17 mouse cellular contexts compared by ENCODE assay signal in genomic region chr6:134329550-134330299, GRCm38 (mm10).
A peak's percentile ranks its signal among the peaks of the same experiment; 100 is the strongest.
DNase-seq lines count a peak whose midpoint lies in the region; ATAC-seq and TF ChIP-seq lines count a peak whose summit lies in the region.
"Had no signal": no experiment of that assay in that cellular context is flagged by ENCODE, and none has a peak within 500 bp of the region (broad histone marks: within the 10 kb centered on the region; RNA-seq: fewer than 3 reads in every experiment).

No protein-coding gene starts in this region.

- no peak overlapping the region for H3K9ac ChIP-seq in embryonic facial prominence, embryonic 12.5 days
- no peak overlapping the region for H3K9ac ChIP-seq in kidney, postnatal 0 days (ENCODE audit: low read depth, low read length)
- H3K9ac ChIP-seq in limb, embryonic 13.5 days, result no peak overlapping the region
- H3K9ac ChIP-seq: liver, postnatal 0 days had no signal

- no peaks in the 10 kb centered on the region for H3K36me3 ChIP-seq in embryonic facial prominence, embryonic 12.5 days
- no peaks in the 10 kb centered on the region for H3K36me3 ChIP-seq in embryonic facial prominence, embryonic 10.5 days (replicated peaks)
- no peaks in the 10 kb centered on the region for H3K36me3 ChIP-seq in kidney, postnatal 0 days (ENCODE audit: insufficient read depth, low read length)
- no peaks in the 10 kb centered on the region for H3K36me3 ChIP-seq in limb, embryonic 13.5 days
- no peaks in the 10 kb centered on the region for H3K36me3 ChIP-seq in heart, embryonic 10.5 days

- 0 out of 2 replicates have a peak, but pooled peaks have one; percentile 28 for ATAC-seq in embryonic facial prominence, embryonic 12.5 days (ENCODE audit: insufficient number of reproducible peaks, insufficient read depth, low FRiP score, low TSS enrichment)
- ATAC-seq in kidney, postnatal 0 days (replicated peaks; ENCODE audit: low FRiP score, low read depth), result 0 out of 2 replicates have a peak, but pooled peaks have one; percentile 36
- ATAC-seq in limb, embryonic 13.5 days (ENCODE audit: low FRiP score, low read depth), result peak; percentile 44; the same call in 1 of the 2 replicates
- ATAC-seq: liver, postnatal 0 days; midbrain, embryonic 16.5 days had no signal

- no peaks in the 10 kb centered on the region for H3K27me3 ChIP-seq in embryonic facial prominence, embryonic 12.5 days
- H3K27me3 ChIP-seq in embryonic facial prominence, embryonic 10.5 days (replicated peaks; ENCODE audit: low read depth, poor library complexity, severe bottlenecking), result no peaks in the 10 kb centered on the region
- H3K27me3 ChIP-seq in kidney, postnatal 0 days (ENCODE audit: insufficient read depth, low read length), result no peaks in the 10 kb centered on the region
- no peaks in the 10 kb centered on the region for H3K27me3 ChIP-seq in limb, embryonic 13.5 days
- H3K27me3 ChIP-seq in heart, embryonic 10.5 days (ENCODE audit: insufficient read depth, poor library complexity, severe bottlenecking), result no peaks in the 10 kb centered on the region

- H3K27ac ChIP-seq in embryonic facial prominence, embryonic 12.5 days, result peak overlapping the region; percentile 55
- no peak overlapping the region for H3K27ac ChIP-seq in embryonic facial prominence, embryonic 10.5 days (replicated peaks)
- no peak overlapping the region for H3K27ac ChIP-seq in kidney, postnatal 0 days
- H3K27ac ChIP-seq in limb, embryonic 13.5 days, result peak overlapping the region; percentile 77
- no peak overlapping the region for H3K27ac ChIP-seq in heart, embryonic 10.5 days

- no peak for DNase-seq in embryonic facial prominence, embryonic 10.5 days (ENCODE audit: low spot score)
- DNase-seq in kidney, postnatal 0 days (ENCODE audit: low spot score), result peak; percentile 7
- DNase-seq in kidney, postnatal 4 days, result no peak
- peak; percentile 26 for DNase-seq in brain, embryonic 14.5 days (ENCODE audit: low read depth)
- no peak for DNase-seq in right cerebral cortex, postnatal 4 days
- no peak for DNase-seq in heart, embryonic 10.5 days (ENCODE audit: low spot score)
- DNase-seq: adrenal gland, adult 8-10 months; cerebellum, adult 18-20 months; gastrocnemius, postnatal 10 days; heart, postnatal 36 days; kidney, postnatal 25 days; left cerebral cortex, postnatal 4 days; liver, postnatal 0 days; thymus, adult 18-20 months had no signal

- no peak overlapping the region for H3K4me3 ChIP-seq in embryonic facial prominence, embryonic 12.5 days
- no peak overlapping the region for H3K4me3 ChIP-seq in embryonic facial prominence, embryonic 10.5 days
- no peak overlapping the region for H3K4me3 ChIP-seq in kidney, postnatal 0 days (replicated peaks; ENCODE audit: low read depth, low read length)
- H3K4me3 ChIP-seq in limb, embryonic 13.5 days, result no peak overlapping the region
- H3K4me3 ChIP-seq in heart, embryonic 10.5 days, result no peak overlapping the region

- WGBS in embryonic facial prominence, embryonic 12.5 days, result 37% methylated on average over 10 of the region's 10 CpGs
- 47% methylated on average over 10 of the region's 10 CpGs for WGBS in embryonic facial prominence, embryonic 10.5 days
- 57% methylated on average over 10 of the region's 10 CpGs for WGBS in kidney, postnatal 0 days
- WGBS in limb, embryonic 13.5 days, result 57% methylated on average over 10 of the region's 10 CpGs
- 66% methylated on average over 10 of the region's 10 CpGs for WGBS in heart, embryonic 10.5 days

- no peak; the same call in 1 of the 2 replicates for TF ChIP-seq CTCF in kidney, postnatal 0 days (IDR thresholded peaks at IDR 0.05; ENCODE audit: low read depth)
- no peak for TF ChIP-seq CTCF in brain, embryonic 14.5 days (IDR thresholded peaks at IDR 0.05; ENCODE audit: borderline replicate concordance, extremely low read depth, insufficient read depth, insufficient read length)

- no peak overlapping the region for H3K4me2 ChIP-seq in embryonic facial prominence, embryonic 12.5 days (replicated peaks)
- no peak overlapping the region for H3K4me2 ChIP-seq in kidney, postnatal 0 days (ENCODE audit: low read length)
- H3K4me2 ChIP-seq in limb, embryonic 13.5 days (replicated peaks), result no peak overlapping the region

- TF ChIP-seq POLR2A in brain, embryonic 14.5 days (IDR thresholded peaks at IDR 0.05; ENCODE audit: borderline replicate concordance, extremely low read depth, insufficient read depth, insufficient read length, poor library complexity, severe bottlenecking), result no peak

- H3K9me3 ChIP-seq in embryonic facial prominence, embryonic 12.5 days, result no peaks in the 10 kb centered on the region
- no peaks in the 10 kb centered on the region for H3K9me3 ChIP-seq in embryonic facial prominence, embryonic 10.5 days
- no peaks in the 10 kb centered on the region for H3K9me3 ChIP-seq in kidney, postnatal 0 days (replicated peaks; ENCODE audit: low read length)
- peaks cover 4% of the 10 kb centered on the region; the same call in 1 of the 2 replicates for H3K9me3 ChIP-seq in limb, embryonic 13.5 days
- H3K9me3 ChIP-seq in heart, embryonic 10.5 days, result no peaks in the 10 kb centered on the region

- no peaks in the 10 kb centered on the region for H3K4me1 ChIP-seq in embryonic facial prominence, embryonic 12.5 days
- 0 out of 2 replicates have a peak, but pooled peaks cover 4% of the 10 kb centered on the region for H3K4me1 ChIP-seq in embryonic facial prominence, embryonic 10.5 days
- no peaks in the 10 kb centered on the region for H3K4me1 ChIP-seq in kidney, postnatal 0 days (replicated peaks; ENCODE audit: insufficient read depth, low read length)
- peaks cover 7% of the 10 kb centered on the region; the same call in 1 of the 2 replicates for H3K4me1 ChIP-seq in limb, embryonic 13.5 days
- no peaks in the 10 kb centered on the region for H3K4me1 ChIP-seq in heart, embryonic 10.5 days

Comparison
In these comparisons a context has a peak if more than half of its experiments do, and no peak if none do; other contexts are left out.
1. H3K27ac ChIP-seq: peak in embryonic facial prominence, embryonic 12.5 days (single experiment) and limb, embryonic 13.5 days (single experiment); none in embryonic facial prominence, embryonic 10.5 days (single experiment), kidney, postnatal 0 days (single experiment) and heart, embryonic 10.5 days (single experiment).
2. DNase-seq: peak in kidney, postnatal 0 days (single experiment) and brain, embryonic 14.5 days (single experiment); none in embryonic facial prominence, embryonic 10.5 days (single experiment), kidney, postnatal 4 days (0 of 2), right cerebral cortex, postnatal 4 days (single experiment) and heart, embryonic 10.5 days (single experiment).
3. Peak in every context shown above with its lines, with median percentiles within 50 percentile points of each other: ATAC-seq.